Mouse (Mus musculus) c-Kit-positive CD71-positive TER-119-negative erythroid progenitor cells, embryonic 14.5 days (primary cell): ENCODE measurements around the gene C2.

Experiments used
- DNase-seq: peaks from one replicate; pipeline ENCODE4 v3.0.0-alpha.2; 2013; ENCODE audit warnings: low read depth

Gene C2

GRCm38 (mm10) chr17:34879336-34879879 lies 18.7 kb downstream of the C2 start, which contains the start of gene Zbtb12:
TSS of gene Zbtb12 (plus strand) at chr17:34879483.
- DNase-seq, result no peak

GRCm38 (mm10) chr17:34874321-34874720 lies 23.7 kb downstream of the C2 start:
- no peak for DNase-seq

- DNase-seq, result no peak
These were observed 32.1 kb downstream of the C2 start for GRCm38 (mm10) chr17:34865981-34866380.

- DNase-seq, result no peak
These were observed 35.5 kb downstream of the C2 start, which contains the start of gene Cfb for GRCm38 (mm10) chr17:34862416-34863081. TSS of gene Cfb (minus strand) at chr17:34862518.

GRCm38 (mm10) chr17:34861704-34862415 lies 36.2 kb downstream of the C2 start:
- no peak for DNase-seq

- no peak for DNase-seq
These were observed 37.6 kb downstream of the C2 start for GRCm38 (mm10) chr17:34860514-34860913.

GRCm38 (mm10) chr17:34858670-34859069 lies 39.4 kb downstream of the C2 start:
- no peak for DNase-seq

- peak; percentile 19 for DNase-seq
These were observed 42.2 kb downstream of the C2 start for GRCm38 (mm10) chr17:34855825-34856224.

- DNase-seq, result no peak
These were observed 43.3 kb downstream of the C2 start for GRCm38 (mm10) chr17:34854761-34855160.

- DNase-seq, result no peak
These were observed 44.6 kb downstream of the C2 start for GRCm38 (mm10) chr17:34853511-34853910.

GRCm38 (mm10) chr17:34850517-34851125 lies 47.4 kb downstream of the C2 start:
- DNase-seq, result peak; percentile 15

GRCm38 (mm10) chr17:34849722-34850516 lies 48.1 kb downstream of the C2 start, which contains the start of the genes Skiv2l and Nelfe:
TSS of gene Skiv2l (minus strand) at chr17:34850210.
TSS of gene Nelfe (plus strand) at chr17:34850391.
- DNase-seq, result peak; percentile 95

GRCm38 (mm10) chr17:34847615-34848014 lies 50.5 kb downstream of the C2 start:
- DNase-seq, result no peak

- no peak for DNase-seq
These were observed 50.9 kb downstream of the C2 start for GRCm38 (mm10) chr17:34847192-34847591.

- no peak for DNase-seq
These were observed 53.2 kb downstream of the C2 start for GRCm38 (mm10) chr17:34844884-34845283.

GRCm38 (mm10) chr17:34840736-34841307 lies 57.2 kb downstream of the C2 start:
- DNase-seq, result no peak

GRCm38 (mm10) chr17:34838785-34839184 lies 59.3 kb downstream of the C2 start:
- DNase-seq, result no peak

GRCm38 (mm10) chr17:34837464-34838324 lies 60.4 kb downstream of the C2 start:
- no peak for DNase-seq

- DNase-seq, result peak; percentile 94
These were observed 61.2 kb downstream of the C2 start, which contains the start of the genes Stk19 and Dxo for GRCm38 (mm10) chr17:34836856-34837221. TSS of gene Stk19 (minus strand) at chr17:34836945. TSS of gene Dxo (plus strand) at chr17:34837019.

GRCm38 (mm10) chr17:34836155-34836855 lies 61.8 kb downstream of the C2 start:
- DNase-seq, result no peak
